Mouse (Mus musculus): ENCODE data around the gene Stx18. TPM values are rescaled to one million over a fixed set of nuclear protein-coding genes. Genes with fewer than 3 reads are reported as not detected.

Gene Stx18
- polyA plus RNA-seq, 1 experiment from 2014 or later: 30.5 TPM

DNA sequence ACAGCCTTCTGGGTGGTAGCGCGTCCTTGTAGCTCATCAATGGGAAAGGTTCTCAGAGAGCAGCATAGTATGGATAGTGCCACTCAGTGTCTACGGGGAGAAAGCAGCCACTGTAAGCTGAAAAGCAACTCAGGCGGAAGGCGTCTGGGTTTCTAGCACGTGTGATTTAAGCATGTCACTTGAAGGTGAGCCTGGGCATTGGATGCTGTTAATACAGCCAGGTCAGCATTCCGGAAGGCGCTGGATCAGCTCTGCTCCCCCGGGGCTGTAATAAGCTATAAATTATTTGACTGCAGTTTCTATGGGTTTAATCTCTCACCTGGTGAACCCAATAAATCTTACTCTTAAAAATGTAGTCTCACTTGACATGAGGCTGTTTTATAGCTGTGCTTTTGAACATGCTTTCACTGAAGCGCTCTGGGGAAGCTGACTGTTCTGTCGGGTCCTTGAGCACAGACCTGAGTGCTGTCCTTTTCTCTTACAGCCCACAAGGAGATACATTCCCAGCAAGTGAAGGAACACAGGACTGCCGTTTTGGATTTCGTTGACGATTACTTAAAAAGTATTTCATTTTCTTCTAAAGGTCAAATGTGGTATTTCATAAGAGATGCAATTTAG is 67.6 kb downstream of the Stx18 start:
- WGBS: 89% methylated on average over 14 of the region's 14 CpGs
- H3K27ac ChIP-seq: no peak overlapping the region
- no peak for ATAC-seq (replicated peaks)
- no peaks in the 10 kb centered on the region for H3K36me3 ChIP-seq (replicated peaks)
- H3K4me2 ChIP-seq: no peak overlapping the region
- no peak overlapping the region for H3K9ac ChIP-seq
- H3K27me3 ChIP-seq (replicated peaks): no peaks in the 10 kb centered on the region
- no peaks in the 10 kb centered on the region for H3K4me1 ChIP-seq
- H3K9me3 ChIP-seq: no peaks in the 10 kb centered on the region
- H3K4me3 ChIP-seq: no peak overlapping the region

DNA sequence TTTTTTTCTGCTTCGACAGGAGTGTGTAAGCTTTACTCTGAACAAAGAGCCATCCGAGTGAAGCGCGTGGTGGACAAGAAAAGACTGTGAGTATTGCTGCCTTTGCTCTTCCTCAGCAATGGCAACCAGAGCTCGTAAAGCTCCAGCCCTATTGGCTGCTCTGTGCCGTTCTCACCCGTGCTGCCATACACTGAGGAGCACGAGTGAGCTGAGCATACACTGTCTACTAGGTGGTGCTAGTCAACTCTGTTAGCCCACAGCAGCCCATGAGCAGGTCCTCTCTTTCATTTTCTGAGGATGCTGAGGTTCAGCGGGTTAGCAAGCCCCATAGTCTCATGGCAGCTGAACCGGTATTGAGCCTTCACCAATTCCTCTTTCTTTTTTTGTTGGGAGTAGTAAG is 68.3 kb downstream of the Stx18 start:
- H3K9ac ChIP-seq: no peak overlapping the region
- no peaks in the 10 kb centered on the region for H3K9me3 ChIP-seq
- WGBS: 90% methylated on average over 10 of the region's 10 CpGs
- H3K36me3 ChIP-seq (replicated peaks): no peaks in the 10 kb centered on the region
- no peak overlapping the region for H3K4me3 ChIP-seq
- no peak overlapping the region for H3K4me2 ChIP-seq
- H3K27me3 ChIP-seq (replicated peaks): no peaks in the 10 kb centered on the region
- ATAC-seq (replicated peaks): no peak
- no peaks in the 10 kb centered on the region for H3K4me1 ChIP-seq
- H3K27ac ChIP-seq: no peak overlapping the region

DNA sequence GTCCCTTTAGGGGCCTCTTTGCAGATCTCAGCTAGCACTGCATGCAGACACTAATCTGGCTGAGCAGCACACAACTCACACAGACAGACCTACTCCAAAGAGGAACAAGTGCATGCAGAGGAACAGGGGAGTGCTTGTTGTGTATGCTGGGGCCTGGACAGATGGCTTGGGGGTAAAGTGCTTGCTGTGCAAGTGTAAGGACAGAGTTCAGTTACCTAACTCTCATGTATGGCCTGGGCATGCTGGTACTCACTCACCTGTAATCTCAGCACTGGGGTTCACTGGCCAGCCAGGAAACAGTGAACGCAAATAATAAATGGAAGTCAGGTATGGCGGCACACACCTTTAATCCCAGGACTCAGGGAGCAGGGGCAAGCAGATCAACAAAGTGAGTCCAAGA is 76.0 kb downstream of the Stx18 start:
- no peak overlapping the region for H3K9ac ChIP-seq
- no peaks in the 10 kb centered on the region for H3K9me3 ChIP-seq
- no peak overlapping the region for H3K4me3 ChIP-seq
- 93% methylated on average over 2 of the region's 2 CpGs for WGBS
- H3K27ac ChIP-seq: no peak overlapping the region
- H3K4me1 ChIP-seq: no peaks in the 10 kb centered on the region
- no peak overlapping the region for H3K4me2 ChIP-seq
- no peak for ATAC-seq (replicated peaks)
- H3K27me3 ChIP-seq (replicated peaks): no peaks in the 10 kb centered on the region
- peaks cover 7% of the 10 kb centered on the region; the same call in 1 of the 2 replicates for H3K36me3 ChIP-seq (replicated peaks)

DNA sequence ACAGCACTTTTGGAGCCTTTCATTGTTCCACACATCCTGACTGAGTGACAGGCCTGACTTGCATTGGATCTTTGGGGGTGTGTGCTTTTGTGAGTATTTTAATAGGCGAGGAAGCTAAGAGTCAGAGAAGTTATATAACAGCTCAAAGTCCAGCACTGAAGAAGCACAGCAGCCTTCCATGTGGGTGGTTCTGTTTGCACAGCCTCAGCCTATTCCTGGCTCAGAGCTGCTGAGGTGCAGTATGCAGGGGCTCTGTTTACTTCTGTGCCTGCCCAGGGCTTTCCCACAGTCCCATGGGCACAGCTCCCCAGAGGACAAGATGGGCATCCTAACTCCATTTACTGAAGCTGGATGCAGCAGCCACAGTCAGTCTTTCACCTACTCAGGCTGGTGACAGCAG is 78.5 kb downstream of the Stx18 start:
- Histone ChIP-seq H3K4me2 (no peak overlapping the region), H3K36me3 (replicated peaks) (peaks cover 7% of the 10 kb centered on the region; the same call in 1 of the 2 replicates), H3K27me3 (replicated peaks) (no peaks in the 10 kb centered on the region), H3K27ac (no peak overlapping the region), H3K4me1 (no peaks in the 10 kb centered on the region), H3K4me3 (no peak overlapping the region), H3K9me3 (no peaks in the 10 kb centered on the region), H3K9ac (no peak overlapping the region)
- 74% methylated on average over 1 of the region's 1 CpGs for WGBS
- ATAC-seq (replicated peaks): no peak

DNA sequence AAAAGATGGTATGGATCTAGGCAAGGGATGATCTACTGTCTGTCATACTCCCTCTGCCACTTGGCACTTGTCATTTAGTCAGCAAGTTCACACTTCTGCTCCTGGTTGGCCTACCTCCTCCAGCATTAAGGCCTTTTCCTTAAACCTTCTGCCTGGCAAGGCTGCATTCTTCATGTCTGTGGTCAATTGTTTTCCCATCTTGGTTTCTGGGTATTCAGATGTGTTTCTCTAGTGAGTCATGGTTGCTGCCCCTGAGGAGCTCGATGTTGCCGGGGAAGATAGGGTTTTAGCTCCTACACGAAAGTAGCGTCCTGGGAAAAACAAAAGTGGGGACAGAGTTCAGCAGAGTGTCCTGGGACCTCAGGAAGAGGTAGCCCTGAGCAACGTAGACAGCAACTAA is 80.7 kb downstream of the Stx18 start:
- 94% methylated on average over 5 of the region's 5 CpGs for WGBS
- Histone ChIP-seq H3K27me3 (replicated peaks) (no peaks in the 10 kb centered on the region), H3K4me1 (no peaks in the 10 kb centered on the region), H3K36me3 (replicated peaks) (peaks cover 7% of the 10 kb centered on the region; the same call in 1 of the 2 replicates), H3K27ac (no peak overlapping the region), H3K9me3 (no peaks in the 10 kb centered on the region), H3K4me2 (no peak overlapping the region), H3K4me3 (no peak overlapping the region), H3K9ac (no peak overlapping the region)
- ATAC-seq (replicated peaks): no peak

DNA sequence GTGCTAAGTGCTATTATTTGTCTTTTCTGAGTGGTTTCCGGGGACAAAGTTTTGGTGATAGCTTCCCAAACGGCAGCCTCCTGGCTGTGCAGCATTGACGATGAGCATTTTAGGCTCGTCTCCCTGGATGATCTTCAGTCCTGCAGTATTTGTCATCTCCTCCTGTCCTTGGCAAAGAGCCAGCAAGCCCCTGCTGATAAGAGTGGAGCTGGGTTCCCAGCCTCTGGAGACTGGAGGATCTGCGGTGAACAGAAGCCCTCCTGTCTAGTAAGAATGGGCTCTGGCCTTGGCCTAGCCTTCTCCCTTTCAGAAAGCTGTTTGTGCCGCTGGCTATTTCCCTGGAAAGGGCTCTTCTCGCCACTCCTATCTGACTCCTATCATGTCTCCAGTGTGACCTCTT is 83.2 kb downstream of the Stx18 start:
- WGBS: 85% methylated on average over 7 of the region's 7 CpGs
- Histone ChIP-seq H3K9me3 (no peaks in the 10 kb centered on the region), H3K36me3 (replicated peaks) (no peaks in the 10 kb centered on the region; the same call in 1 of the 2 replicates)

DNA sequence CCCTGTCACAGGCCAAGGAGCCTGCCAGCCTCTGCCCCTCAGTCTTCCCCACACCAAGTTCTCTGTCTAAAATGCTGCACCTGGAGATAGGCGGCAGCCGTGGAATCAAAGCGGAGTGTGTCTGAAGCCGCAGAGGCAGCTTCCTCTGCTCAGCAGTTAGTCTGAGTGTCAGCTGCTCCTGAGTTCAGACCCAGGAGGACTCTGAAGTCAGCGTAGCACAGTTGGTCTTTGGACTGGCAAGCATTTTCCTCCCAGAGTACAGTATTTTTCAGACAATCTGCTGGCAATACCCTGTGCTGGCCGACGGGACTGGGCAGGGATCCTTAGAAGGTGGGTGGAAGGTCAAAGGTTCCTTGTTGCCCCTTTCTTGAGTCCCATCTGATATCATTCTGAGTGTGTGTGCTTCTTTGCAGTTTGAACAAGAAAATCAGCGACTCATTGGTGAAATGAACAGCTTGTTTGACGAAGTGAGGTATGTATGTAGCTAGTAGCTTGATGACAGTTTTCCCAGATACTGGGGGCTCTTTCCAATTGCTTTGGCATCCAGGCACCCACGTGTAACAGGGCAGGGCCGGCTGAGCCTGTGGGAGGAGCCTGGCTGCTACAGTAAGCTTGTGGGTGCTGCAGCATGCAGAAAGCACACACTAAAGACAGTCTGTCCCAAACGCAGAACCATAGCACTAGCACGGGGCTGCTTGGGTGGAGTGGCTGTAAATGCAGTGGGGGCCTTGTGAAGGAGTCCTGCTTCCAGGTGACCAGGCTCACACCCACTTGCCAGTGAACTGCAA is 88.2 kb downstream of the Stx18 start:
- H3K4me2 ChIP-seq: no peak overlapping the region
- WGBS: 89% methylated on average over 13 of the region's 13 CpGs
- H3K9ac ChIP-seq: no peak overlapping the region
- no peak overlapping the region for H3K27ac ChIP-seq
- H3K27me3 ChIP-seq (replicated peaks): no peaks in the 10 kb centered on the region
- H3K4me3 ChIP-seq: no peak overlapping the region
- no peaks in the 10 kb centered on the region for H3K9me3 ChIP-seq
- H3K4me1 ChIP-seq: no peaks in the 10 kb centered on the region
- peaks cover 4% of the 10 kb centered on the region; the same call in 1 of the 2 replicates for H3K36me3 ChIP-seq (replicated peaks)
- ATAC-seq (replicated peaks): no peak

More for the DNA sequence above, 83.2 kb downstream of the Stx18 start:
- no peak overlapping the region for H3K27ac ChIP-seq
- H3K4me2 ChIP-seq: no peak overlapping the region
- no peaks in the 10 kb centered on the region for H3K27me3 ChIP-seq (replicated peaks)
- H3K9ac ChIP-seq: no peak overlapping the region
- H3K4me1 ChIP-seq: no peaks in the 10 kb centered on the region
- no peak overlapping the region for H3K4me3 ChIP-seq
- no peak for ATAC-seq (replicated peaks)

DNA sequence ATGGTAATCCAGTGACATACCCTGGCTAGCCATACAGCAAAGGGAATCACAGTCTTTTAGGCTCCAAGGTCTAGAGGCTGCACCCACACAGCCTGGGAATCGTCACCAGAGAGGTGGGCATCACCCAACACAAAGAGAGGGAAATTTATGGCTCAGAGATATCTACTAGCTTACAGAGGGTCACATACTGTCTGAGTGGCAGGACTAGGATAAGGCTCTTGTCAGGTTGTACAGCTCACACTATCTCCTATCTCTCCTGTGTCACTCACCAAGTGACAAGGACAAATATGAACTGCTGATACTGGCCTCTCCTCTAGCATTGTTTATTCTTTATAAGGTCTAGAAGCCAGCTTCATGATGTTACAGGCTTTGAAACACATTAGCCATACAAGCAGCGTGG is 90.8 kb downstream of the Stx18 start:
- no peaks in the 10 kb centered on the region for H3K27me3 ChIP-seq (replicated peaks)
- no peaks in the 10 kb centered on the region for H3K4me1 ChIP-seq
- no peaks in the 10 kb centered on the region for H3K9me3 ChIP-seq
- no peak overlapping the region for H3K9ac ChIP-seq
- 94% methylated on average over 2 of the region's 2 CpGs for WGBS
- H3K4me2 ChIP-seq: no peak overlapping the region
- H3K27ac ChIP-seq: no peak overlapping the region
- no peak overlapping the region for H3K4me3 ChIP-seq
- peaks cover 4% of the 10 kb centered on the region; the same call in 1 of the 2 replicates for H3K36me3 ChIP-seq (replicated peaks)
- 0 out of 2 replicates have a peak, but pooled peaks have one; percentile 30 for ATAC-seq (replicated peaks)

DNA sequence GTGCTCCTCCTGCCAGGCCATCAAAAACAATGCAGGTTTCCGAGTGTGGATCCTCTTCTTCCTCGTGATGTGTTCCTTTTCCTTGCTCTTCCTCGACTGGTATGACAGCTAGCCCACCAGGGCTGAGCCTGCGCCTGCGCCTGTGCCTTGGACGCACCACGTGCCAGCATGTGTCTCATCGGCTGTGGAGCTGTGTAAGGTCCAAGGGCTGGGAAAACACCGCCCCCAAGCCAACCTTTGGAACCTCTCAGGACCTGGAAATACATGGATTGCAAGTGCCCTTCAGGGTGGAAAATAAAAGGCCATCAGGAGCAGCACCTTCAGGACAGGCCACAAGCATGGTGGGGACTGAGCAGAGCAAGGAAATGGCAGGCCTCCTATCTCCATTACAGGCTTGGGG is 97.7 kb downstream of the Stx18 start:
- ATAC-seq (replicated peaks): peak; percentile 35
- no peak overlapping the region for H3K4me2 ChIP-seq
- H3K4me1 ChIP-seq: no peaks in the 10 kb centered on the region
- H3K27ac ChIP-seq: no peak overlapping the region
- H3K27me3 ChIP-seq (replicated peaks): no peaks in the 10 kb centered on the region
- no peaks in the 10 kb centered on the region for H3K9me3 ChIP-seq
- no peak overlapping the region for H3K9ac ChIP-seq
- peaks cover 58% of the 10 kb centered on the region for H3K36me3 ChIP-seq (replicated peaks)
- 96% methylated on average over 9 of the region's 9 CpGs for WGBS
- no peak overlapping the region for H3K4me3 ChIP-seq

DNA sequence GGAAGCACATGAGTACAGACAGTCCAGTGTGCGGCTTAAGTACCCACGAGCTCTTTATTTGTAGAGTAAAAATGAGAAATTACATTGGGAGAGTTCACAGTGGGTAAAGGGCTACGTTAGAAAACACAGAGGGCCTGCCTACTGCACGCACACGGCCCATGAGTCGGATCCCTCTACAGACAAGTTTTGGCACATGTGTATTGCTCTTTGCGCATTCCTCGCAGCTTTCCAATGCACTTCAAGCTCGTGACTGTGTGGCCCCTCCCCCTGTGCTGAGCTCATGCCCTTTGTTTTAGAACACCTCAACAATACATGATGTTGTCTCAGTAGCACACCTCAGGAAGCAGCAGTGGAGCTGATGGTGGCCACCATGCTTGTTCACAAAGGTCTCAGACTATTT is 98.6 kb downstream of the Stx18 start:
- H3K36me3 ChIP-seq (replicated peaks): peaks cover 60% of the 10 kb centered on the region
- no peaks in the 10 kb centered on the region for H3K9me3 ChIP-seq
- no peaks in the 10 kb centered on the region for H3K4me1 ChIP-seq
- ATAC-seq (replicated peaks): 0 out of 2 replicates have a peak, but pooled peaks have one; percentile 8
- H3K27me3 ChIP-seq (replicated peaks): no peaks in the 10 kb centered on the region
- 89% methylated on average over 9 of the region's 9 CpGs for WGBS
- H3K9ac ChIP-seq: no peak overlapping the region
- H3K4me3 ChIP-seq: no peak overlapping the region
- no peak overlapping the region for H3K27ac ChIP-seq
- H3K4me2 ChIP-seq: no peak overlapping the region

DNA sequence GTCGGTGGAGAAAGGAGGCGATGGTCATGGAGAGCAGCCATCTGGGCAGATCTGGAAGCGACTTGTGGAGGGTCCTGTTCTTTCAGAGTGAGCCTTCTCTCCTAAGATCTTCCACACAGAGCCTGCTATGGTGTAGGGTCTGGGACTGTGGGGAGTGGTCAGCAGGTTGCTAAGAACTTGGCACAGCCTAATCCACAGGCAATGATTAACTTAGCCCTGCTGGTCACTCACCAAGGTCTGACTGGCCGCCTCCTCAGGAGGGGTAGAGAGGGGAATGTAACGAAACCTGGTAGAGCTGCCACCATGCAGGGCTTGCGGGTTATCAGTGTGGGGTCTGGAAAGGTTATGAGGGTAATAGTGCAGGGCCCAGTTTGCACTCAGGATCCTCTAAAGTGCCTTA is 102.4 kb downstream of the Stx18 start:
- H3K9ac ChIP-seq: no peak overlapping the region
- peaks cover 79% of the 10 kb centered on the region for H3K36me3 ChIP-seq (replicated peaks)
- H3K27me3 ChIP-seq (replicated peaks): no peaks in the 10 kb centered on the region
- no peak overlapping the region for H3K4me3 ChIP-seq
- no peaks in the 10 kb centered on the region for H3K9me3 ChIP-seq
- no peak for ATAC-seq (replicated peaks)
- WGBS: 94% methylated on average over 6 of the region's 6 CpGs
- H3K4me1 ChIP-seq: peaks cover 1% of the 10 kb centered on the region; the same call in 1 of the 2 replicates
- H3K27ac ChIP-seq: no peak overlapping the region
- H3K4me2 ChIP-seq: no peak overlapping the region

DNA sequence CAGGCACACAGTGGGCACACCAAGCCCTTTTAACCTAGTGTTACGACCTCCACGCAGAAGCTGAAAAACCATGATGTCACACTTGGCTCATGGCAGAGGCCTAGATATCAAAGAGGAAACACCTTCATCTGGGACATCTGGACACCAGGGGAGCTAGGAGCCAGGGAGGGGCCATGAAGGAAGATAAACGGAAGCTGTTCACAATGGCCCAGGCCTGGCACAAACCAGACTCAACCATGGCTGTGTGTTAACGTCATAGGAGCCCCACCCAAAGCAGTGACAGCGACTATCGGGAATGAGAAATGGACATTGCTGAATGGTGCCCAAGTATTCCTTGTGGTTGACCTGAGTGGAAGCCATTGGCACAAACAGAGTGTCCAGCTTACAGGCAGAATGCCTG is 108.0 kb downstream of the Stx18 start:
- peaks cover 42% of the 10 kb centered on the region for H3K4me1 ChIP-seq
- 88% methylated on average over 6 of the region's 6 CpGs for WGBS
- H3K9ac ChIP-seq: no peak overlapping the region
- no peak overlapping the region for H3K4me2 ChIP-seq
- no peaks in the 10 kb centered on the region for H3K9me3 ChIP-seq
- no peaks in the 10 kb centered on the region for H3K27me3 ChIP-seq (replicated peaks)
- no peak for ATAC-seq (replicated peaks)
- no peak overlapping the region for H3K27ac ChIP-seq
- H3K36me3 ChIP-seq (replicated peaks): peaks cover 70% of the 10 kb centered on the region
- no peak overlapping the region for H3K4me3 ChIP-seq

DNA sequence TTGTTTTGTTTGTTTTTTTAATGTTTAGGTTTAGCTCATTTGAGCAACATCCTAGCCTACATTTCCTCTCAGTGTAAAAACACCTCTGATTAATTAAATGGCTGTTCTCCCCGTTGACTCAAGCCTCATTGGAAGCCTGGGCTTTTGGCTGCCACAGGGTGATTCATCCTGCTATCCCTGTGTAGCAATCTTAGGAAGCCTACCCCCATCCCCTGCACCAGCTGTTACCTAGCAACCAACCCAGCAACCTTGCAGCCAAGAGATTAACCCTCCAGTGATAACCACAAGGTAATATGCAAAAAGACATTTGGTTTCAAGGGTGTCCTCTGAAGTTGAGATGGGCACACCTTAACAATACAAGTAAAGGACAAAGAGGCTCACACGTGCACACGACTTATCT is 112.7 kb downstream of the Stx18 start:
- Histone ChIP-seq H3K4me2 (peak overlapping the region; percentile 20), H3K9ac (no peak overlapping the region), H3K27ac (no peak overlapping the region), H3K4me1 (peaks cover 84% of the 10 kb centered on the region), H3K27me3 (replicated peaks) (no peaks in the 10 kb centered on the region), H3K9me3 (no peaks in the 10 kb centered on the region), H3K4me3 (no peak overlapping the region), H3K36me3 (replicated peaks) (peaks cover 67% of the 10 kb centered on the region)
- 36% methylated on average over 3 of the region's 3 CpGs for WGBS
- ATAC-seq (replicated peaks): no peak

All from midbrain, embryonic 15.5 days (tissue).